Mouse (Mus musculus) cortical plate, adult 2 months (tissue): ENCODE measurements at regions not wholly inside any gene's neighbourhood (a gene's known extent, or its start where the extent isn't known, plus 50 kb on each side); places are given as distances from the start of the nearest gene placed in this dataset.

Source experiments
- CTCF ChIP-seq: fragments of 200-500 bp; IDR thresholded peaks from 2 replicates; pipeline ENCODE4 v1.5.1; 2011; ENCODE audit warnings: mild to moderate bottlenecking, control low read depth, low read length; ENCODE audit not compliant: insufficient read depth; ENCODE audit errors: extremely low read depth
- POLR2A ChIP-seq: fragments of 200-500 bp; IDR thresholded peaks from 2 replicates; pipeline ENCODE4 v1.6.1; 2011; ENCODE audit warnings: mild to moderate bottlenecking, low read length, control low read depth; ENCODE audit not compliant: insufficient read depth; ENCODE audit errors: extremely low read depth

GRCm38 (mm10) chr8:89245131-89245751 lies 201.3 kb upstream of the Sall1 start:
- TF ChIP-seq POLR2A: no peak
- TF ChIP-seq CTCF: no peak
